Mouse (Mus musculus) adrenal gland, postnatal 10 days (tissue): ENCODE measurements at regions not wholly inside any gene's neighbourhood (a gene's known extent, or its start where the extent isn't known, plus 50 kb on each side); places are given as distances from the start of the nearest gene placed in this dataset.

Experiments used
- DNase-seq: peaks from one replicate; pipeline ENCODE4 v3.0.0; 2021; ENCODE audit warnings: mixed read lengths

DNA sequence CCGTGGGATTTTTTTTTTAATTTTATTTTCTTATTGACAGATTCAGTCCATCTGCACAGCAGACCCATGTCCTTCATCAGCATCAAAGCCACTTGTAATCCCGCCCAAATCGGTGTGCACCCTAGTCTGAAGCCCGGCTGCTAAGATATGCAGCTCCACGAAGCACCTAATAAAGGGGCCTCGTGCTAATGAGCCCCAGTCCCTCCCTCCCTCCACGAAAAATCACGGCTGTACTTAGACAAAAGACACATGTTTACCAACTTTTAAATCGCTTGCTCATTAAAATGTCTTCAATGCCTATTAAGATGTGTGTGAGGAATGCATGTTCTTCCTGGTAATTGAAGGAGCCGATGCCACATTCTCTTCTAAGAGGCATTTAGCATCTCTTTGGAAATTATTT lies 229.8 kb upstream of the A430005L14Rik start:
- no peak for DNase-seq

DNA sequence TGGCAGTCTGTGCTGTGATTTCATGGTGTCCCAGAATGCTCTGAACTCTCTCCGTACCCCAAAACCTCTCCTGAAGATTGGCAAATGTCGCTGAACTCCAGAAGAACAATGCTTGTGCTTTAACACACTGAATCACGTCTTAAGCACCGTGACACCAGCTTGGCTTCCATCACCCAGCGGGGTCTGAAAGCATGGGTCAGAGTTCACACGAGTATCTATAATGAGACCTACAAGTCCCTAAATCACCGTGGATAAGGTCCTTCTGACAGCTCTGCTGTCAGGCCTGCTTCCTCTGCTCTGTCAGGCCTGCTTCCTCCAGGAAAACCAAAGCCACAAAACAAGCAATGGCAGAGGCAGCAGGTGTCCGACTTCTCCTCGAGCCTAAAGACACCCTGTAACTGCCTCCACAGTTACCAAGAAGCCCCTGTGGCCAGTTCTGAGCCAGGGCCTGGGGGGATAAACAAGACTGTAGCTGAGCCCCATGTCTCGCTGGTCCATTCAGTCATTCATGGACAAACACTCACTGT lies 229.1 kb upstream of the A430005L14Rik start:
- no peak for DNase-seq

GRCm38 (mm10) chr4:153738088-153738487 lies 218.9 kb upstream of the A430005L14Rik start:
- DNase-seq, result no peak

- no peak for DNase-seq
These were observed 214.8 kb upstream of the A430005L14Rik start for GRCm38 (mm10) chr4:153742241-153742640.

- DNase-seq, result no peak
These were observed 204.2 kb upstream of the A430005L14Rik start for GRCm38 (mm10) chr4:153752791-153753190.

DNA sequence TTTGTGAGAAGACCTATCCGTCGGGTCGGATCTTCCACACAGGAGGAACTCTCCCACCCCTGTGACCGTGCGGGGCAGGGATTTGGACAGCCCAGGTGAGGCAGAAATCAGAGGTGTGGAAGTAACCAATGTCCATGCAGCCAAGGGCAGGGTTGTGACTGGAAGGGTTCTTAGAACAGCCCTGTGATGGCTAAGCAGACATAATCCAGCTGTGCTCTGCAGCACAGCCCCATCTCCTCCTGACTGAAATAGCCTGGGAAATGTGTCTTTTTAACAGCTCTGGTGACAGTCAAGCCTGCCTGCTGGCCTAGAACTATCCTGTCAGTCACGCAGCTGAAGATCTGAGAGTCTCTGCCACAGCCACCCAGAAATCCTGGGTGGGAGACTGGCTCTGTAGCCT lies 198.7 kb upstream of the A430005L14Rik start:
- DNase-seq, result no peak

DNA sequence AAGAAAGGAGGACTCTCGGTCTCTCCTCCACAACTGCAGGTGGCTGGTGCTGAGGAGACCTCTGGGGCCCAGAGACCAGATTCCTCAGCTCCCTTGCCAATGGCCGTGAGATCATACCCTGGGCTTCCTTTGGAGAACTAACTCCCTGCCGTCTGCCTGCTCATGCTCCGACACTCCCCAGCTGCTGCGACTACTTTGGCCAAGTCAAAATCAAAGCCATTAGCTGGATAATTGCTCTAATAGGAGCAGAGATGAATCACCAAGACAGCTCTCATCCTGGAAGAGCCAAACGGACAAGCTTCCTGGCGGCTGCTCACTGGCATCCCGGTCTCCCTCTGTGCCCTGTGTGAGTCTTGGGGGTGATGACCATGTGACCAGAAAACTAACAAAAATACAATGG lies 198.3 kb upstream of the A430005L14Rik start:
- no peak for DNase-seq

- peak; percentile 9 for DNase-seq
These were observed 196.1 kb upstream of the A430005L14Rik start for GRCm38 (mm10) chr4:153760934-153761333.

GRCm38 (mm10) chr4:153763413-153763812 lies 193.6 kb upstream of the A430005L14Rik start:
- DNase-seq, result no peak

- no peak for DNase-seq
These were observed 189.3 kb upstream of the A430005L14Rik start for GRCm38 (mm10) chr4:153767713-153768112.

DNA sequence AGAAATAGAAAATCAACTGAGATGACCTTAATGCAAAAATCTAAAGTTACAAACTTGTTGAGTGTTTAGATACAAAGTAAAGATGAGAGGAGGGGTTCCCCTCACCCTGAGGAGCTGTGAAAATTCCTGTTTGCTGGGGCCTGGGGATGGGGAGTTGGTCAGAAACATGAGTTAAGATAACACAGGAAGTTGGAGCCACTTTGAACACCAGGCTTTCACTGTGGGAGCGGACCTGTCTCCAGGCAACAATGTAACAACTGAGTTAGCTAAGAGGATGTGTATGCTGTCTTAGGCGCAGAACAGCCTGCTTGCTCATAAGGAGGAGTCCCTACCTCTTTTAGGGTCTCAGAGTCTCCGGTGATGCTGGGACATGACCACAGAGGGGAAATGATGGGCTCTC lies 188.7 kb upstream of the A430005L14Rik start:
- DNase-seq, result no peak

GRCm38 (mm10) chr4:153770675-153771074 lies 186.4 kb upstream of the A430005L14Rik start:
- DNase-seq, result no peak

GRCm38 (mm10) chr4:153780501-153780900 lies 176.5 kb upstream of the A430005L14Rik start:
- DNase-seq, result no peak

- no peak for DNase-seq
These were observed 175.8 kb upstream of the A430005L14Rik start for GRCm38 (mm10) chr4:153781271-153781670.

DNA sequence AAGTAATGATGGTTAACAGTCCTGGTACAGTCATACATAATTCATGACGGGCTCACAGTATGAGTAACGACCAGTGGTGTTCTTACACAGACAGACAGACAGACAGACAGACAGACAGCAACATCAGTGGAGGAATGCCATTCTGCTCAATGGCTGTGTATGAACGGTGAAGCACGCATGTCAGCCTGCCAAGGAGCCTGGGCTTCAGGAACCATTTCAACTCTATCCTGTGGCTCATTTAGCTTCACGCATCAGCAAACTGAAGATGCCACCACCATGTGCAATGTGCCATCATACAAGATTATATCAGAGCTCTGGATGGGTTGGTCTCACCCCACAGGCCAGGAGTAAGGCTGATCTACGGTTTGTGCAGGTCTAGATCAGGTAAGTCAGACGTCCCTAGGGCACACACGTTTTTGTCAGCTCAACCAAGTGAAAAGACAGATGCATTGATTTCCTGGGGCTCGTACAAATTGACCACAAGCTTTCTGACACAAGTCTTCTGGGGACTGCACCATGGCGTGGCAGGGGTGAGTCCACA lies 175.0 kb upstream of the A430005L14Rik start:
- no peak for DNase-seq

DNA sequence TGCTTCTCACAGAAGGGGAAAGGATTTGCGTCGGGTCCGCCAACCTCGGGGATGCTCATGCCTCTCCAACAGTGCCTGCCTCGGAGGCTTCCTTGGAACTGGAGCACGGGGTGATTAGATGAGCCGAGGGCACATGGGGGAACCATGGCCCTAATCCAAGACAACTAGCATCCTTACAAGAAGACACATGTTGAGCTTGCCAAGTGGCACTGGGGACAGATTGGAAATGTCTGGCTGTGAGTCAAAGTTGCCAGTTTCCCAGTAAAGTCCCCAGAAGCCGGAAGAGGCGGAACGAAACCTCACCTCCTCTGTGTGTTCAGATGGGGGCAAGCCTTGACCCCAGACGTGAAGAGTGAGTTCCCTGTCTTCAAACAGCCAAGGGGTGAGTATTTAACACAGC lies 172.6 kb upstream of the A430005L14Rik start:
- DNase-seq, result no peak

DNA sequence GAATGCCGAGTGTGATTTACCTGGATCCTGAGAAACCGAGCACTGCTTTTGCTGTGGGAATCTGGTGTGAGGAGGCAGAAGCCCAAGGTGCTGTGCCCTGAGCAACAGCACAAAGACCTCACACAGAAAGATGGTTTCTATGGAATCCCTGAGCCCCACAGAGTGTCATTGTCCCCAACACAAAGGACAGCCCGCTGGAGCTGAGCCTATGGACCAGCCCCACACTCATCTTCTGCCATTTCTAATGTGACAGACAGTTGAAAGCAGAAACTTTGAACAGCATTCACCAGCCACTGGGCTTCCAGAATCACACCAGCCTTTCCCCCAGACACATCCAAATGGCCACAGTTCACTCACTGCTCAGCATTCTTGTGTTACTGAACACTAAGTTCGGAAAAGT lies 171.5 kb upstream of the A430005L14Rik start:
- DNase-seq, result no peak

DNA sequence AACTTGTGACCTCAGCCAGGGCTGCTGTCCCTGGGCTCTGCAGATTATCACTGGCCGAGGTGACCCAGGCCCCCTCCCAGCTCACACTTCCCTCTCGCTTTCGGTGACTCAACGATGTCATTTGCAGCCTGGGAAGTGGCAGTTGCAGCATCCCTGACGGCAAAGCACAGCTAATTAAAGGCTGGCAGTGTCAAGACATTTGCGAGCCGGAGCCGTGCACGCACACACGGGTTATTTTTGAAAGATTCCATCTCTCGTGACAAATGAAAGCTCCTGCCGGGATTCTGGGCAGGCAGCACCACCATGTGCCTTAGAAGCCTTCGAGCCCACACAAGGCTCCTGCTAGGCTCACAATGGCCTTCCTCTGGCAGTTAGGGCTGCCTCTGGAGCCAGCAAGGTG lies 164.7 kb upstream of the A430005L14Rik start:
- DNase-seq, result no peak

- DNase-seq, result no peak
These were observed 159.0 kb upstream of the A430005L14Rik start for GRCm38 (mm10) chr4:153798061-153798460.

GRCm38 (mm10) chr4:153805727-153806126 lies 151.3 kb upstream of the A430005L14Rik start:
- DNase-seq, result no peak

- no peak for DNase-seq
These were observed 150.8 kb upstream of the A430005L14Rik start for GRCm38 (mm10) chr4:153806180-153806692.

GRCm38 (mm10) chr4:153806820-153807436 lies 150.1 kb upstream of the A430005L14Rik start:
- no peak for DNase-seq

DNA sequence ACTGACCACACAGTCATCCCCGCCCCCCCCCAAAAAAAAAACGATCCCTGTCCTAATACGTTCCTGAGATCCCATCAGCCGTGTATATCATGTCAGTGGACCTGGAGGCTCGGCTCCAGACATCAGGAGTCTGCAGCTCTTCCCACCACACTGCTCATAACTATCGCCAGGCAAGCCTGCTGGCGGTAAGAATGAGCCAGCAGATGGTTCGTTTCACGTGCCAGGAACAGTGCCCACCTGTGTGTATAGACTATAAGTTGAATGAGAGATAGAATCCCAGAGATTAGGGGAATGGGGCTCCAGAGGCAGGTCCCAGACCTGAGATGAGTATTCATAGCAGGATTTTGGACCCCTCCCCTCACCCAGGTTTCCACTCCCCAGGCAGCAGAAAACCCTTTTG lies 144.2 kb upstream of the A430005L14Rik start:
- DNase-seq, result no peak

GRCm38 (mm10) chr4:153827914-153828313 lies 129.1 kb upstream of the A430005L14Rik start:
- DNase-seq, result peak; percentile 12
